Mouse (Mus musculus): ENCODE results near the gene Foxl2.

Foxl2 gene

GRCm38 (mm10) chr9:98961591-98962477 lies 6.7 kb downstream of the Foxl2 start:
- no peak for DNase-seq (ENCODE audit: low read depth, low spot score)

GRCm38 (mm10) chr9:98962478-98963142 lies 7.5 kb downstream of the Foxl2 start:
- DNase-seq (ENCODE audit: low read depth, low spot score) = no peak

GRCm38 (mm10) chr9:98963661-98964060 lies 8.6 kb downstream of the Foxl2 start:
- no peak for DNase-seq (ENCODE audit: low read depth, low spot score)

- DNase-seq (ENCODE audit: low read depth, low spot score) = peak; percentile 60
These were observed 10.0 kb downstream of the Foxl2 start for GRCm38 (mm10) chr9:98965084-98965483.

GRCm38 (mm10) chr9:98973101-98973521 lies 18.0 kb downstream of the Foxl2 start:
- peak; percentile 18 for DNase-seq (ENCODE audit: low read depth, low spot score)

GRCm38 (mm10) chr9:98973561-98973960 lies 18.5 kb downstream of the Foxl2 start:
- DNase-seq (ENCODE audit: low read depth, low spot score) = no peak

GRCm38 (mm10) chr9:98974898-98975297 lies 19.8 kb downstream of the Foxl2 start:
- peak; percentile 66 for DNase-seq (ENCODE audit: low read depth, low spot score)

- DNase-seq (ENCODE audit: low read depth, low spot score) = peak; percentile 71
These were observed 21.0 kb downstream of the Foxl2 start for GRCm38 (mm10) chr9:98976081-98976480.

GRCm38 (mm10) chr9:98976520-98976919 lies 21.4 kb downstream of the Foxl2 start:
- DNase-seq (ENCODE audit: low read depth, low spot score) = peak; percentile 62

- DNase-seq (ENCODE audit: low read depth, low spot score) = peak; percentile 87
These were observed 24.6 kb downstream of the Foxl2 start for GRCm38 (mm10) chr9:98979431-98980416.

GRCm38 (mm10) chr9:98985800-98986475 lies 30.9 kb downstream of the Foxl2 start, which contains the start of gene Faim:
Faim (plus strand) TSS chr9:98986373.
- peak; percentile 97 for DNase-seq (ENCODE audit: low read depth, low spot score)

GRCm38 (mm10) chr9:98986476-98987096 lies 31.5 kb downstream of the Foxl2 start:
- peak; percentile 79 for DNase-seq (ENCODE audit: low read depth, low spot score)

- no peak for DNase-seq (ENCODE audit: low read depth, low spot score)
These were observed 32.0 kb downstream of the Foxl2 start for GRCm38 (mm10) chr9:98987131-98987530.

GRCm38 (mm10) chr9:98994103-98994502 lies 39.0 kb downstream of the Foxl2 start:
- DNase-seq (ENCODE audit: low read depth, low spot score) = no peak

GRCm38 (mm10) chr9:98999881-99000339 lies 44.8 kb downstream of the Foxl2 start:
- DNase-seq (ENCODE audit: low read depth, low spot score) = no peak

GRCm38 (mm10) chr9:99001326-99001725 lies 46.2 kb downstream of the Foxl2 start:
- DNase-seq (ENCODE audit: low read depth, low spot score) = no peak
